Mouse (Mus musculus): ENCODE measurements around the gene Gtdc1.

The Gtdc1 gene

GRCm38 (mm10) chr2:44590881-44591280 lies 336.6 kb downstream of the Gtdc1 start:
- no peak for DNase-seq (ENCODE audit: low spot score in 2 of 2)

- no peak for DNase-seq (ENCODE audit: low spot score in 2 of 2)
These were observed 343.4 kb downstream of the Gtdc1 start for GRCm38 (mm10) chr2:44584061-44584460.

- no peak for DNase-seq (ENCODE audit: low spot score in 2 of 2)
These were observed 344.0 kb downstream of the Gtdc1 start for GRCm38 (mm10) chr2:44583491-44583890.

- no peak for DNase-seq (ENCODE audit: low spot score in 2 of 2)
These were observed 355.6 kb downstream of the Gtdc1 start for GRCm38 (mm10) chr2:44571810-44572209.

- DNase-seq (ENCODE audit: low spot score in 2 of 2), result no peak
These were observed 356.3 kb downstream of the Gtdc1 start for GRCm38 (mm10) chr2:44571156-44571555.

GRCm38 (mm10) chr2:44569140-44569952 lies 358.1 kb downstream of the Gtdc1 start:
- no peak for DNase-seq (ENCODE audit: low spot score in 2 of 2)

GRCm38 (mm10) chr2:44564776-44565692 lies 362.4 kb downstream of the Gtdc1 start:
- no peak for DNase-seq (ENCODE audit: low spot score in 2 of 2)

GRCm38 (mm10) chr2:44561789-44562188 lies 365.7 kb downstream of the Gtdc1 start:
- DNase-seq (ENCODE audit: low spot score in 2 of 2), result no peak

GRCm38 (mm10) chr2:44559242-44559944 lies 368.1 kb downstream of the Gtdc1 start:
- DNase-seq (ENCODE audit: low spot score in 2 of 2), result no peak

- DNase-seq (ENCODE audit: low spot score in 2 of 2), result no peak
These were observed 369.7 kb downstream of the Gtdc1 start for GRCm38 (mm10) chr2:44557669-44558281.

- DNase-seq (ENCODE audit: low spot score in 2 of 2), result no peak
These were observed 370.4 kb downstream of the Gtdc1 start for GRCm38 (mm10) chr2:44556861-44557592.

- DNase-seq (ENCODE audit: low spot score in 2 of 2), result no peak
These were observed 372.7 kb downstream of the Gtdc1 start for GRCm38 (mm10) chr2:44554716-44555115.

GRCm38 (mm10) chr2:44549311-44549710 lies 378.1 kb downstream of the Gtdc1 start:
- DNase-seq (ENCODE audit: low spot score in 2 of 2), result no peak

GRCm38 (mm10) chr2:44542775-44543174 lies 384.7 kb downstream of the Gtdc1 start:
- no peak for DNase-seq (ENCODE audit: low spot score in 2 of 2)

- no peak for DNase-seq (ENCODE audit: low spot score in 2 of 2)
These were observed 385.7 kb downstream of the Gtdc1 start for GRCm38 (mm10) chr2:44541726-44542125.

GRCm38 (mm10) chr2:44540881-44541280 lies 386.6 kb downstream of the Gtdc1 start:
- no peak for DNase-seq (ENCODE audit: low spot score in 2 of 2)

GRCm38 (mm10) chr2:44539121-44539634 lies 388.3 kb downstream of the Gtdc1 start:
- DNase-seq (ENCODE audit: low spot score in 2 of 2), result no peak

- DNase-seq (ENCODE audit: low spot score in 2 of 2), result no peak
These were observed 389.3 kb downstream of the Gtdc1 start for GRCm38 (mm10) chr2:44538135-44538534.

GRCm38 (mm10) chr2:44535760-44536159 lies 391.7 kb downstream of the Gtdc1 start:
- DNase-seq (ENCODE audit: low spot score in 2 of 2), result no peak

- no peak for DNase-seq (ENCODE audit: low spot score in 2 of 2)
These were observed 392.3 kb downstream of the Gtdc1 start for GRCm38 (mm10) chr2:44535136-44535675.
